Mouse (Mus musculus): ENCODE results near the gene Cd8b1. TPM values are rescaled to one million over a fixed set of nuclear protein-coding genes. Genes with fewer than 3 reads are reported as not detected.
"Not testable (repeated sequence)": the region's sequence is repeated elsewhere in the genome, so short reads cannot be mapped to it uniquely, and the experiment has no call there.

The Cd8b1 gene
- polyA plus RNA-seq, 1 experiment from 2014 or later = 0.12 TPM

DNA sequence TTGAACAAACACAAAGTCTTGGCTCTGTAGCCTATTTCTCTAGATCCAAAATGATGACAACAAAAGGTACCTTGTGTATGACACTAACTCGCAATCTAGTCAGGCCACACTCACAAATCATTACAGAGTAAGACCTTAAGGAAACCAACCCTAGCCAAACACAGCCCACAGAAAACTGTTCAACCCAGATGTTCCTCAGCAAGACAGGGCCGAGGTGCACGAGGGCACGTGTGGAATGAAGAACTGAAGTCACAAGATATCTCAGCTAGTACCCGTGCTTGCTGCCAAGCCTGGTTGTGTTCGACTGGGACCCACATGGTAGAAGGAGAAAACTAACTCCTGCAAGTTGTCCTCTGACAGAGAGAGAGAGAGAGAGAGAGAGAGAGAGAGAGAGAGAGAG is 7.3 kb downstream of the Cd8b1 start:
- Histone ChIP-seq H3K4me2 (no peak overlapping the region), H3K9ac (no peak overlapping the region), H3K27me3 (replicated peaks) (no peaks in the 10 kb centered on the region), H3K4me3 (no peak overlapping the region), H3K4me1 (no peaks in the 10 kb centered on the region), H3K36me3 (no peaks in the 10 kb centered on the region), H3K9me3 (no peaks in the 10 kb centered on the region), H3K27ac (replicated peaks) (no peak overlapping the region)
- WGBS = 69% methylated on average over 6 of the region's 6 CpGs
- no peak for ATAC-seq (ENCODE audit: extremely low read depth, insufficient number of reproducible peaks, low FRiP score, low TSS enrichment)

DNA sequence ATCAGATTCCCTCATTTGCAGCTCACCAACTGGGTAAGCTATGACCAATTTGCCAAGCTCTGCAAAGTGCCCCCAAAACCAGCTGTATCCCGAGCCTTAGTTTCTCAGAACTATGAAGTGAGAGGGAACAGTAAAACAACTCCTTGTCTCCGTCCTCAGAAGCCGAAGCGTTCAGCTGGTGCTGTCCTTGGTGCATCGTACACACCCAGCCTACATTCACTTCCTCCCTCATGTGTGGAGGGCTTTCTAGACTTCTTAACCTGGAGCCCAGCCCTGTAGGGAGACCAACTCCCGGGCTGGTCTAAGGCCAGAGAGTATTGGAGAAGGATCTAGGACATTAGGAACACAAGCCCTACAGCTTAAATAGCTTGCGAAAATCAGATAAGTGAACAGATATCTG is 7.9 kb downstream of the Cd8b1 start:
- no peak overlapping the region for H3K4me2 ChIP-seq
- 65% methylated on average over 7 of the region's 7 CpGs for WGBS
- no peak overlapping the region for H3K9ac ChIP-seq
- no peaks in the 10 kb centered on the region for H3K4me1 ChIP-seq
- no peaks in the 10 kb centered on the region for H3K9me3 ChIP-seq
- no peak for ATAC-seq (ENCODE audit: extremely low read depth, insufficient number of reproducible peaks, low FRiP score, low TSS enrichment)
- no peaks in the 10 kb centered on the region for H3K27me3 ChIP-seq (replicated peaks)
- no peak overlapping the region for H3K27ac ChIP-seq (replicated peaks)
- no peak overlapping the region for H3K4me3 ChIP-seq
- H3K36me3 ChIP-seq = no peaks in the 10 kb centered on the region

DNA sequence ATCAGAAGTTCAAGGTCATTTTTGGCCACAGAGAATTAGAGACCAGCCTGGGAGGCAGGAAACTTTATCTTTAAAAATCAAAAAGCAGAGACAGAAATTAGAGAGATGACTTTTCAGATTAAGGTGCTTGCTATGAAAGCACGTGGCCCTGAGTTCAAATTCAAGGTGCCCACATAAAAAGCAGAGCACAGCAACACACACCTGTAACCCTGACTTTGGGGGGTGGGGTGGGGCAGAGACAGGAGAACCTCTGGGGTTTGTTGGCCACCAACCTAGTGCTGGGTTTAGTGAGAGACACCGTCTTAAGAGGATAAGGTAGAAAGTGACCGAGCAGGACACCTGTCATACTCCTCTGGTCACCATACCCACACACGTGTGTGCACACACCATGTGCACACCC is 8.9 kb downstream of the Cd8b1 start:
- ATAC-seq (ENCODE audit: extremely low read depth, insufficient number of reproducible peaks, low FRiP score, low TSS enrichment); H3K4me2 ChIP-seq; H3K9ac ChIP-seq; H3K4me3 ChIP-seq; H3K36me3 ChIP-seq; H3K27me3 ChIP-seq (replicated peaks); H3K27ac ChIP-seq (replicated peaks); H3K9me3 ChIP-seq; H3K4me1 ChIP-seq: not testable (repeated sequence)
- 72% methylated on average over 2 of the region's 4 CpGs for WGBS

DNA sequence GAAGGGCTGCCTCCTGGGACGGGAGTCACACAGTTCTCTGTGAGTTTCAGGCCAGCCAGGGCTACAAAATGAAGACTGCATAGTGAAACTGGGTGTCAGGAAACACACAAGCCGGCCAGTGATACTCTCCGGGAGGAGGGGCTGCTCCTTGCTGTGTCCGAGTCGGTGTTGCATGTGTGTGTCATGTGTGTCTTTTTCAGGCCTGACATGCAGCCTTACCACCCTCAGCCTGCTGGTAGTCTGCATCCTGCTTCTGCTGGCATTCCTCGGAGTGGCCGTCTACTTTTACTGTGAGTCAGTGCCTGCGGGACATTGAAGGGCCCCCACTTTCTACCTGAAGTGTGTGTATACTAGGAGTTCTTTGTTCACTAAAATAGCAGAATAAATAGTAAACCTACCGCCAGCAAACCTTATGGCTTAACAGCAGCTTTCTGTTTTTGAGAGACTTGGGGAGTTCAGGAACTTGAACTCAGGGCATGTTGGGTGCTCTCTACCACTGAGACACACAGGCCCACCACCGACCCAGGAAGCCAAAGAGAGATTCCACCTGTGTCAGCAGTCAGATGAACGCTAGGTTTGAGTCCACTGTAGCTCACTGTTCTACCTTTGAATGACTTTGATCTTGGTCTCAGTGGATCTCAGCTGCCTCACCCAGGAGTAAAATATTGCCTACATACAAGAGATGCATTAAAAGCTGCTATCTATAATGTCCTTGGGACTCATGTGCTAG is 9.8 kb downstream of the Cd8b1 start:
- no peaks in the 10 kb centered on the region for H3K4me1 ChIP-seq
- H3K9me3 ChIP-seq = no peaks in the 10 kb centered on the region
- H3K27me3 ChIP-seq (replicated peaks) = no peaks in the 10 kb centered on the region
- H3K4me2 ChIP-seq = no peak overlapping the region
- H3K36me3 ChIP-seq = no peaks in the 10 kb centered on the region
- no peak for ATAC-seq (ENCODE audit: extremely low read depth, insufficient number of reproducible peaks, low FRiP score, low TSS enrichment)
- H3K4me3 ChIP-seq = no peak overlapping the region
- 76% methylated on average over 11 of the region's 11 CpGs for WGBS
- no peak overlapping the region for H3K9ac ChIP-seq
- no peak overlapping the region for H3K27ac ChIP-seq (replicated peaks)

DNA sequence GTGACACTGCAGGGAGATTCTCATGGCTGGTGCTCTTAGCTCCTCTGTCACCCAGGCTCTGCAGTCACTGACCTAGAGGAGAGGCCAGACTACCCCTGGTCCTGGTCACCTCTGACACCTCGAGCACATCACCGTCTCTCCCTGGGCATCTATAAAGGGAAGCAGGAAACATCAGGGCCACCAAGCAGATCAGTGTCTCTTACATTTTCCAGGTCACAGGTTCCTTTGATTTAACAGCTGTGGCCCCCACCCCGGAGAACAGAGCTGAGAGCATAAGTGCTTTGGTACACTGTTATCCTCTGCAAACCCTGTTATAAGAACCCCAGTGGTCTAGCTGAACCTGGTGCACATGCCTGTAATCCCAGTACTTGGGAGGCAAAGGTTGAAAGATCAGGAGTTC is 10.4 kb downstream of the Cd8b1 start:
- Histone ChIP-seq H3K9ac (no peak overlapping the region), H3K4me1 (no peaks in the 10 kb centered on the region), H3K4me2 (no peak overlapping the region), H3K4me3 (no peak overlapping the region), H3K36me3 (no peaks in the 10 kb centered on the region), H3K27ac (replicated peaks) (no peak overlapping the region), H3K9me3 (no peaks in the 10 kb centered on the region), H3K27me3 (replicated peaks) (no peaks in the 10 kb centered on the region)
- WGBS = 47% methylated on average over 3 of the region's 3 CpGs
- ATAC-seq (ENCODE audit: extremely low read depth, insufficient number of reproducible peaks, low FRiP score, low TSS enrichment) = no peak

DNA sequence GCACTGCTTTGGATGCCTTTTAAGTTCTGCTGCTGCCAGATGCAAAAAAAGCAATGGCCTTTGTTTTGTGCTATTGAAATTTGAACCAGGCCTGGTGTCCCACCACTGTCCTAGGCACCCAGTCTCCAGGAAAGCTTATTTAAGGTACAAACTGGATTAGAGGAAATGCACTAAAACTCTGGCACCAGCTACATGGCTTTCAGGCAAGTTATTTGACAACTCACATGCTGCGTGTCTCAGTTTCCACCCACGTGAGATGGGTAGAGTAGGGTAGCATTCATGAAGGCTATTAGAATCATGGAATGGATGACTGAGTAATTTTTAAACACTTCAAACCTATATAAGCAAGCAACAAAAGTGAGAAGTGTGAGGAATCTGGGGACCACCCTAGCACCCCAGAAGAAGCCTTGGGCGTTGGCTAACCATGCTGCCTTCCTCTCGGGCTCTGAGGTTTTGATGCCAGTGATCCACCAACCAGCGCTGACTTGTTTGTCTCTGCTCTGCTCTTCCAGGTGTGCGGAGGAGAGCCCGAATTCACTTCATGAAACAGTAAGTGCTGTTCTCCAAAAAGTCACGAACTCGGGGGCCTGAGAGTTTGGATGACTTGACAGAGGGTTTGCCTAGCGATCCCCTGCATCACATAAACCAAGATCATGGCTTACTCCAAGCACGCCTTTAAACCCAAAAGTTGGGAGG is 11.1 kb downstream of the Cd8b1 start:
- ATAC-seq (ENCODE audit: extremely low read depth, insufficient number of reproducible peaks, low FRiP score, low TSS enrichment) = no peak
- Histone ChIP-seq H3K27ac (replicated peaks) (no peak overlapping the region), H3K36me3 (no peaks in the 10 kb centered on the region), H3K9me3 (no peaks in the 10 kb centered on the region), H3K4me1 (no peaks in the 10 kb centered on the region), H3K4me2 (no peak overlapping the region), H3K4me3 (no peak overlapping the region), H3K27me3 (replicated peaks) (no peaks in the 10 kb centered on the region), H3K9ac (no peak overlapping the region)
- WGBS = 81% methylated on average over 11 of the region's 11 CpGs

DNA sequence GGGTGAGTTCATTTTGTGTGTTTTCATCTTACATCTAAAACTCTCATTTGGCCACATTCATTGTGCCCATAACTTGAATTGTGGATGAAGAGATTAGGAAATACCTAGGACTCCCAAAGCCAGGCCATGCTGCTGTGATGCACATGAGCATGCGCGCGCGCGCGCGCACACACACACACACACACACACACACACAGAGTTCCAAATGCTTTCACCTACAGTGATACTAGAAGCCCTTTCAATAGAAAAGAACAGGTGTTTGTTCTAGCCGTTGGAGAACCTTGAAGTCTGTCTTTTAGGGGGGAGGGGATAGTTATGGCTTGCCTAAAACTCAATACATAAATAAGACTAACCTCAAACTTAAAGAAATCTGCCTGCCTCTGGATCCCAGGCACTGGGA is 15.1 kb downstream of the Cd8b1 start:
- H3K4me1 ChIP-seq = no peaks in the 10 kb centered on the region
- H3K9me3 ChIP-seq = no peaks in the 10 kb centered on the region
- H3K4me2 ChIP-seq = no peak overlapping the region
- no peak overlapping the region for H3K4me3 ChIP-seq
- H3K9ac ChIP-seq = no peak overlapping the region
- no peaks in the 10 kb centered on the region for H3K27me3 ChIP-seq (replicated peaks)
- ATAC-seq (ENCODE audit: extremely low read depth, insufficient number of reproducible peaks, low FRiP score, low TSS enrichment) = no peak
- no peaks in the 10 kb centered on the region for H3K36me3 ChIP-seq
- H3K27ac ChIP-seq (replicated peaks) = no peak overlapping the region
- WGBS = 94% methylated on average over 8 of the region's 8 CpGs

DNA sequence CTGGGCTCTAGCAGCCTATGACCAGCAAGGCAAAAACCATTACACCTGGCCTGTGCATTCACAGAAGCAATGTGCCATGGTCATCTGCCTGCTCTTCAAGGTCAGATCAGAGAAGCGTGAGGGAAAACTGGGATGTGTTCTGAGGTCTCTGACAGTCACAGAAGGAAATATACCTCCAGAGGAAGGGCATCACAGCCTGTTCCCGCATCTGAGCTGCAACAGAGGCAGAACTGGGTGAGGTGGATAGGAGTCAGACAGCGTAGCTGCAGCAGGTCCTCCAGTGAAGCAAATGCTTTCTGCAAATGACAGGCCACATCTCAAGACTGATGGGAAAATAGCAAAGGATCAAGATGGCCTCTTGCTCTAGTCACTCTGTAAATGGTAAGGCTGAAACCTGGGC is 16.4 kb downstream of the Cd8b1 start:
- no peak overlapping the region for H3K9ac ChIP-seq
- H3K36me3 ChIP-seq = no peaks in the 10 kb centered on the region
- no peak overlapping the region for H3K27ac ChIP-seq (replicated peaks)
- H3K27me3 ChIP-seq (replicated peaks) = no peaks in the 10 kb centered on the region
- no peak overlapping the region for H3K4me3 ChIP-seq
- no peaks in the 10 kb centered on the region for H3K9me3 ChIP-seq
- H3K4me2 ChIP-seq = no peak overlapping the region
- ATAC-seq (ENCODE audit: extremely low read depth, insufficient number of reproducible peaks, low FRiP score, low TSS enrichment) = no peak
- 71% methylated on average over 3 of the region's 3 CpGs for WGBS
- no peaks in the 10 kb centered on the region for H3K4me1 ChIP-seq

DNA sequence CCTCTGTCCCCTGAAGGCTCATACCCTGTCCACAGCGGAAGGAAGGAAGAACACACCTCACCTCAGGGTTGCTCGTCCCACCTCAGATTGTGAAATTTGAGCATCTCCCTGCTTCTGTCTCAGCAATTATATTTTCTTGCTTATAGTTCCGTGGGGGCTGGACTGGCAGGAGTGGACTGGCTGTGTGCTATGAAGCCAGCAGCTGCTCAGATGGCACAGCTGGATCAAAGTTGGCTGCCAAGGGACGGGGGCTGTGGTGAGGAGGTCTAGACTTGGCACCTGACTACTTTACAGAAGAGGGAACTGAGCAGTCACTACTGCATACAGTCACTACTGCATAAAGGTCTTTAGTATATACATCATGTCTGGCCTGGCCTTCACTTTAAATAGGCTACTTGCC is 16.8 kb downstream of the Cd8b1 start:
- Histone ChIP-seq H3K4me1 (no peaks in the 10 kb centered on the region), H3K27ac (replicated peaks) (no peak overlapping the region), H3K9ac (no peak overlapping the region), H3K9me3 (no peaks in the 10 kb centered on the region), H3K4me3 (no peak overlapping the region), H3K4me2 (no peak overlapping the region), H3K27me3 (replicated peaks) (no peaks in the 10 kb centered on the region), H3K36me3 (no peaks in the 10 kb centered on the region)
- 80% methylated on average over 4 of the region's 4 CpGs for WGBS
- no peak for ATAC-seq (ENCODE audit: extremely low read depth, insufficient number of reproducible peaks, low FRiP score, low TSS enrichment)

DNA sequence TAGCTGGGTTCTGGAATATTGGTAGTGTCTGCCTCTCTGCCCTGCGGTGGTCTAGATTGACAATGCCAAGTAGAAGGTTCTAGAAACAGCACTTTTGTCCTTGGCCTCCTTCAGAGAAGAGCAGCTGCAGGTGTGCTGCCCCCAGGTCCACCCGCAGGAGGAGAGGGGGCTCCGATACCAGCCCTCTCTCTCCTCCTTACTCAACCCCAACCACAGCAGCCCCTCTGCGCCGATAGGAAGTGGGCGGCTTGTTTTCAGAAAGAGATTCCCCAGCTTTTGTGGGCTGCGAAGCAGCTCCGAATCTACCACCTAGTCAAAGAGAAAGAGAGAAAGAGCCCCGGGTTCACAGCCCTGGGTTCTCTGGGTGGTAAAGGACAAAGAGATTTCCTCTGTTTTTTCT is 18.6 kb downstream of the Cd8b1 start:
- H3K4me1 ChIP-seq = no peaks in the 10 kb centered on the region
- H3K36me3 ChIP-seq = no peaks in the 10 kb centered on the region
- no peaks in the 10 kb centered on the region for H3K9me3 ChIP-seq
- H3K27me3 ChIP-seq (replicated peaks) = no peaks in the 10 kb centered on the region
- 84% methylated on average over 9 of the region's 9 CpGs for WGBS
- ATAC-seq (ENCODE audit: extremely low read depth, insufficient number of reproducible peaks, low FRiP score, low TSS enrichment) = no peak
- H3K27ac ChIP-seq (replicated peaks) = no peak overlapping the region
- no peak overlapping the region for H3K4me3 ChIP-seq
- H3K4me2 ChIP-seq = no peak overlapping the region
- H3K9ac ChIP-seq = no peak overlapping the region

DNA sequence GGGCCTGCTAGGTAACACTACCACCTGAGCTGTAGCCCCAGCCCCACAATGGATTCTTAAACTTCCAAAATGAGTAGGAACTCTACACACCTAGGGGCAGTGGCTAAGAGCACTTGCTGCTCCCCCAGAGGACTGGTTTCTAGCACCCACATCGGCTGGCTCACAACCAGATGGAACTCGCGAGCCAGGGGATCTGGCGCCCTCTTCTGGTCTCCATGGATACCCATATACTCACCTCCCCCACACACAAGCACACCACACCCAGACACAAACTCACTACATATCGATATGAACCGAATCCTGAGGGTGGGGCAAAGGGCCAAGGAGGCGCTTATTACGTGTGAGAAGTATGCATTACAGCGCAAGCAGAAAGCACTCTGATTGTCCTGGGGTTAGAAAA is 25.4 kb downstream of the Cd8b1 start:
- Histone ChIP-seq H3K9ac (no peak overlapping the region), H3K4me2 (no peak overlapping the region), H3K4me3 (no peak overlapping the region), H3K9me3 (peaks cover 9% of the 10 kb centered on the region; the same call in 1 of the 2 replicates), H3K36me3 (no peaks in the 10 kb centered on the region), H3K27me3 (replicated peaks) (no peaks in the 10 kb centered on the region), H3K4me1 (no peaks in the 10 kb centered on the region), H3K27ac (replicated peaks) (no peak overlapping the region)
- no peak for ATAC-seq (ENCODE audit: extremely low read depth, insufficient number of reproducible peaks, low FRiP score, low TSS enrichment)
- 91% methylated on average over 9 of the region's 9 CpGs for WGBS

DNA sequence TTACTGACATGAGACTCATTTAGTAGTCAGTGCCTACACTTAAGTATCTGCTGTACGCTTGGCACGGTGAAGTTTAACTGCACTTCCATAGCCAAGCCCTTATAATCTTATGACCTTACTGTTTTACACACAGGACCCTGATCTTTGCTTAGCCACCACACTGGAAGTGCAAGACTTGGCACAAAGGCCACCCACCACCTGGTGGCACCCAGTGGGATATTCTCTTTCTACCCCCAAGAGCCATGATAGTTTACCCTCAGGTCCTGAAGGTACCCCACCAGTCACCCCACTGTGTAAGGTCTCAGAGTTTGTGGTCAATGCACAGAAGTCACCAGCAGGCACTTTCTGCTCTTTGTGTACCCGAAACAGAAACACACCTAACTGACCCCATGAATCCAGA is 28.6 kb downstream of the Cd8b1 start:
- H3K4me1 ChIP-seq = no peaks in the 10 kb centered on the region
- H3K27ac ChIP-seq (replicated peaks) = no peak overlapping the region
- no peaks in the 10 kb centered on the region for H3K36me3 ChIP-seq
- no peaks in the 10 kb centered on the region for H3K27me3 ChIP-seq (replicated peaks)
- ATAC-seq (ENCODE audit: extremely low read depth, insufficient number of reproducible peaks, low FRiP score, low TSS enrichment) = no peak
- H3K9me3 ChIP-seq = peaks cover 9% of the 10 kb centered on the region; the same call in 1 of the 2 replicates
- WGBS = 86% methylated on average over 3 of the region's 3 CpGs
- H3K4me3 ChIP-seq = no peak overlapping the region
- H3K9ac ChIP-seq = no peak overlapping the region
- H3K4me2 ChIP-seq = no peak overlapping the region
